Mouse (Mus musculus): Measurements from ENCODE around the gene Rhobtb1. TPM values are rescaled to one million over a fixed set of nuclear protein-coding genes. Genes with fewer than 3 reads are reported as not detected.

Gene Rhobtb1
- total RNA-seq, 2 experiments from 2014 or later: 6.3 to 8.3 TPM

DNA sequence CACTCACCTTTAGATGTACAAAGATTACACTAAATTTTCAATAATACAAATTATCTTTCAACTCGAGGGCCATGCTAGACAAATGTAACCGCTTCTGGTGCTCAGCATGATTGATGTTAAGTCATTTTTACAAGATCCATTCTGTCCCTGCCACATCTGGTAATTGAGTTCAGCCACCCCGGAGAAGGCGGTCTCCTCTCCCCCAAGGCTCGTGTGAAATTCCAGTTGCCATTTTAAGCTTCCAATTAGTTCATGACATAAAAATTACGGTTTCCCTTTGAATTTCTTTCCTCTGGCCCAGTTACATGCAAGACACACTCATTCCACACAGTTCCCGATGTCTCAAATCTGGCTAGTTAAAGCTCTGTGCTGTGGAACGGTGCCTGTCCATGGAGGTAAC lies 162.7 kb downstream of the Rhobtb1 start:
- no peak for DNase-seq (ENCODE audit: low spot score in 2 of 2)

DNA sequence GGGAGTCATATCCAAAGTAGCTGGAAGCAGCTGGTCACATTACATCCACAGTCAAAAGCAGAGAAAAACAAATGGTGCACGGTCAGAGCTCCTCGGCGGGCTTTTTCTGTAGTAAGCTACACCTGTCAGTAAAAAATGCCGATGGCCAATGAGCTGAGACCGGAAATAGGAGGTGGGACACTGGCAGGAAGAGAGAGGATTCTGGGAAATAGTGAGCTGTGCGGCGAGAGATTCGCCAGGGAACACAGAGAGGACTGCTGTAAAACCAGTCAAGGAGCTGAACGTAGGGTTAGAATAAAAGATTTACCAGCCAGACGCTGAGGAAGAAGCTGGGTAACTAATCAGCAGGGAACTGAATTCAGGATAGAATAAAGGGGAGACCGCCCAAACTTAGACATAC lies 167.3 kb downstream of the Rhobtb1 start:
- no peak for DNase-seq (ENCODE audit: low spot score in 2 of 2)

DNA sequence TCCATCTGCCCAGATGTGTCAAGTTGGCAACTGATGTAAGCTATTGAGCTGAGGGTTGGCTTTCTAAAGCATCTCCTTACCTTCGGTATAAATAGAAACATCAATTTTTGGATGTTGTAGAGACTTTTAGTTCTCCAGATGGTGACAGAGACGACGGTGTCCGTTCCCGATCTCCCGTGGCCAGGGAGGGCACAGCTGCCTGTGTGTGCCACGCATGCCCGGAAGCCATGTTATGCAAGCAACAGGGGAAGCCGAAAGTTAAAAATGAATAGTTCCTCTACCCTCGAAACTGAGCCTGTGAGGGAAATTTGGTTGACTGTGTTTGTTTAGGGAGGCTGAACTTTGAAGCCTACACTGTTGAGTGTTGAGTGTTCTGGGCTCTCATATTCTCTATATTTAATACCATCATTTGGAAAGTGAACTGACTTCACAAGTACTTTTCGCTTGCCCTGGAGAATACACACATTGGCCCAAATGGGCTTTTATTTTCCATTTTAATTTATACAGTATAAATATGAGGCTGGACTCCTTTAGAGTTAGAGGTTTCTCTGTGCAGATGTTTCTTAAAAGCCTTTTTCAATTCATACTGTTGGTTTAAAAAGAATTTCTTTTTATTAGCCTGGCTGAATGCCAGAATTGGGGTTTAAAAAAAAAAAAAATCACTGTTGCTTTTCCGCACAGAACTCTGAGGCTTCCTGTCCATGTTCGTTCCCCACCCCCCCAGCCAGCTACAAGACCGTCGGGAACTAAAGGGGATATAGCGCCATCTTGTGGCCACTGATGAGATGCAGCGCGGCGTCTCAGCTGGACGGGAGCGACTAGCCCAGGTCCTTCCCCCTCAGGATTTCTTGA lies 169.7 kb downstream of the Rhobtb1 start:
- DNase-seq (ENCODE audit: low spot score in 2 of 2): peak; percentile 66 to 85

- no peak for DNase-seq (ENCODE audit: low spot score in 2 of 2)
Measured at GRCm38 (mm10) chr10:69321519-69322035, 170.3 kb downstream of the Rhobtb1 start.

DNA sequence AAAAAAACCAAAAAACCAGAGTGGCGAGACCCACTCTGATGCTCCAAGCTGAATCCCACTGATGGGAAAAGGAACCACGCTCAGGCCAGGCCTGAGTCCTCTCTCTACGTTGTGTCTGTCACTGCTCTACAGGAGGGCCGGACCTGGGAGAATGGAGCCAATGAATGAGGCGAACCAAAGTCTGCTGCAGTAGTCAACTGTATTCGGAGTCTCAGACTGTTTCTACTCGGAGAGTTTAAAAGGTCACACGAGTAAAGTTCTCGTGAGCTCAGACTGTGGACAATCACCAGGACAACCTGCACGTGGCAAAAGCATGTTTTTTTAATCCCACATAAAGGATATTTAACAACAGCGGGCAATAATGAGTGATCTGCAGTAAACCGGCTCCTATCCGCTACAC lies 172.8 kb downstream of the Rhobtb1 start:
- no peak for DNase-seq (ENCODE audit: low spot score in 2 of 2)

GRCm38 (mm10) chr10:69324816-69325215 lies 173.6 kb downstream of the Rhobtb1 start:
- DNase-seq (ENCODE audit: low spot score in 2 of 2): no peak

GRCm38 (mm10) chr10:69326433-69326832 lies 175.2 kb downstream of the Rhobtb1 start:
- DNase-seq (ENCODE audit: low spot score in 2 of 2): peak in 1 of 2 experiments; percentile 10

DNA sequence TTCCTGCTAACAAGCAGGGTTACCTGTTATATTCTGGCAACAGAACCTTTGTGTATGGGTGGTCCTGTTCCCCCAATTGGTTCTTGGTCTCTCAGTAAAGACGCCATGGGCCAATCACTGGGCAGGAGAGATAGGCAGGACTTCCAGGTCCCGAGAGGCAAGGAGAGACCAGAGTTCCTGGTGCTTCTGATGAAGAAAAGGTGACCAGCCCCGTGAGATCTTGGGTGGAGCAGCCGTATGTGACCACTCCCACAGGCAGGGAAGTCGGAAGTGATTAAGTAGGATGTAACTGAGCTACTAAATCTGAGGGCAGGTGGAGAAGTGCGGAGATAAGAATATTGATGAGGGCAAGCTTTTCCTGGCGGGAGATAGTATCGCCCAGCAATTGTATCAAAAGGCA lies 176.1 kb downstream of the Rhobtb1 start:
- DNase-seq (ENCODE audit: low spot score in 2 of 2): no peak

DNA sequence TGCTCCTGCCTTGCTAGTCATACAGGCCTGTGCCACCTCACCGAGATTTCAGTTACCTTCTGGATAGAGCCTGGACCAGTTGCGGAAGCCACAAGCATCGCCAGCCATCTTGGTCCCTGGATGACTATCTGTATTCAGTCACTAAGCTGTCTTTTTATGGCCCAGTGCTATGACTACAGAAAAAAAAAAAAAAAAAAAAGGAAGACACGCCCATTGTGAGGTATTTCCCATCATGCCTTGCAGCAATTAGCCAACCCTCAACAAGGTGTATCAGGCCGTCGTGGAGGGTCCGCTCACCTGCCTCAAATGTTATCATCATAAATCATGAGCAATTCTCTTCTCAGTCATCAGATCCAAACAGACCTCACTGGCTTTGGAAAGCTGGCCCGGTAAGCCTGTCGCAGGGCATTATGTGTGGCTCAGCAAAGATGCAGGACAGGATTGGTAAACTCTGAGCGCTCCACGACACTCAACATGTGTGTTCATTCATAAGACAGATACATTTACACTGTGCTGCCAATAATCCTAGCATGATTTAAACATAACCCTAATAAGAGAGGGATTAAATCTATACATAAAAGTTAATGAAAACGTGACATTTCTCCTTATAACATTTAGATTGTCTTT lies 176.9 kb downstream of the Rhobtb1 start:
- DNase-seq (ENCODE audit: low spot score in 2 of 2): no peak

DNA sequence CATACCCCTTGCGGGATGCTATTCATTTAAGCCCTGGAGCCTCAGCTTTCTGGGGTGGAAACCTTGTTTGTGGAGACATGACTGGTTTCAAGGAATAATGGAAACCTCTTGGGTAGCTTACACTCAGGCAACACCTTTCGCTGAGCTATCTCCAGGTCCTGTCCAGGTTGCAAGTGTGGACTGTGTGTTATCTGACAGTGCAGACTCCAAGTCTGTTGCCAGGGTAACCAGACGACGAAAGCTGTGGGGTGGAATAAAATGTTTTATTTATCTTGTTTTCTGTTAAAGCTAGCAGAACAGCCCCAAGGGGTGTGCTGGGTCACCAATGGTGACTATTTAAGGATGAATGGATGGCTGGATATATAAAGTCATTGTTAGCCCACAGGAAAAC lies 177.4 kb downstream of the Rhobtb1 start:
- no peak for DNase-seq (ENCODE audit: low spot score in 2 of 2)

- no peak for DNase-seq (ENCODE audit: low spot score in 2 of 2)
Measured at GRCm38 (mm10) chr10:69331231-69331630, 180.0 kb downstream of the Rhobtb1 start.

GRCm38 (mm10) chr10:69333212-69333611 lies 182.0 kb downstream of the Rhobtb1 start:
- DNase-seq (ENCODE audit: low spot score in 2 of 2): no peak

- peak in 1 of 2 experiments; percentile 18 for DNase-seq (ENCODE audit: low spot score in 2 of 2)
Measured at GRCm38 (mm10) chr10:69334271-69335194, 183.3 kb downstream of the Rhobtb1 start.

DNA sequence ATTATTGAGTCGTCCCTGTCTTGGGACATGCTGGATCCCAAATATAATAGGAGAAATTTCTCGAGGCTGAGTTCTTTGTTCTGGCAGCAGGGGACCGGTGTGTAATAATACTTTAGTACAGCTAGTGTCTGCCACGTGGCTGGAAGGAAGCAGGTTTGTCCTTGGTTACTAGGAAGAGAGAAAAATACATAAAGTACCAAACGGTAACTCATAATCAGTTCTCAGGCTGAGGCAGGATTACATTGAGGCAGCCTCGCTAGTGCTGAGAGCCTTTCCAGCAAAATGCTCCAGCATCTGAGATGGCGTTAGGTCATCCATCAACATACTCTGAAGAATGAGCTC lies 183.9 kb downstream of the Rhobtb1 start:
- DNase-seq (ENCODE audit: low spot score in 2 of 2): no peak

DNA sequence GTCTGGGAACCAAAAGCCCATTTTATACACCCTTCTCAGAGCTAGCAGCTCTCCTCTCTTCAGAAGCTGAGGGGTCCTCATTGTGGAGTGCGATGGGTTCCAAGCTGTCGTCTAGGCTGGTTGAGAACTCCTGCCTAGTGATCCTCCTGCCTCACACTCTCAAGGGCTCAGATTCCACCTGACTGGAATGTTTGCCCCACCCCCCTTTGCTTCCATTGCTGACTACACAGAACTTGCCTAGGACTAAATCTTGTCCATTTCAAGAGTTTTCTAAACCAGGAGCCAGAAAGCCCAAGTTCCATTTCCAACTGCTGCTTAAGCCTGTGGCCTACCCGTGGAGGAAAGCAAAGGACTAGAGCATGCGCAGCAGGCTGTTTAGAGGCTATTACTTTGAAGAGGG lies 184.4 kb downstream of the Rhobtb1 start:
- DNase-seq (ENCODE audit: low spot score in 2 of 2): no peak

- no peak for DNase-seq (ENCODE audit: low spot score in 2 of 2)
Measured at GRCm38 (mm10) chr10:69336219-69336618, 185.0 kb downstream of the Rhobtb1 start.

DNA sequence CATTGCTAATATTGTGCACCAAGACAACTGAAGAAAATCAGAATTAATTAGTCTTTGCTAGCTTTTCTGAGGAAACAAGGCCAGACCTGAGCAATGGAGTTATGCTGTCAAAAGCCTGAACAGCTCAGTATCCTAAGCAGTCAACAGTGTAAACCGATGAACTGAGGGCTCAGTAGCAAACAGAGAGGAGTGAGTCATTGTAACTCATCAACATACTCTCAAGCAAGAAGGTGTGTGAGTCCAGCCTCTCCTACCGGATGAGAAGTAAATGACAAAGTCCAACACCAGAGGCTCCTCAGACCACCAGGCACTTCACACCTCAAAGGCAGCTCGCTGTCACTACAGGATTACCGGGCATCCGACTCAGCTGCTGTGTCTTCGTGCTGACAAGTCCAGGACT lies 188.8 kb downstream of the Rhobtb1 start:
- DNase-seq (ENCODE audit: low spot score in 2 of 2): no peak
